Mouse (Mus musculus) MEL (cell line): ENCODE measurements around the gene Gtf2b. TPM values are rescaled to one million over a fixed set of nuclear protein-coding genes. Genes with fewer than 3 reads are reported as not detected.

Experiments used
- DNase-seq: peaks from one replicate; pipeline ENCODE4 v3.0.0; 2011; ENCODE audit warnings: low read depth, low spot score
- H3K27ac ChIP-seq: 2 replicates; pipeline ENCODE4 v1.5.1; 2012; ENCODE audit warnings: low read depth, mild to moderate bottlenecking, control low read depth, low read length, moderate library complexity; ENCODE audit not compliant: control insufficient read depth
- H3K27me3 ChIP-seq, 2 experiments: fragments of 150-350 bp in 1 of 2; sonication (generic) in 1 of 2; 2 replicates each; pipeline ENCODE4 v1.6.1; 2012; ENCODE audit warnings: low read length in 2 of 2, mild to moderate bottlenecking in 2 of 2, improper control_type of control experiment in 1 of 2, moderate library complexity in 1 of 2; ENCODE audit not compliant: insufficient read depth in 2 of 2, control insufficient read depth in 1 of 2
- H3K36me3 ChIP-seq, 2 experiments: 2 replicates each; pipeline ENCODE4 v1.6.1; 2012 to 2014; ENCODE audit warnings: low read length in 2 of 2, improper control_type of control experiment in 1 of 2, inconsistent platforms in 1 of 2, mild to moderate bottlenecking in 1 of 2; ENCODE audit not compliant: insufficient read depth in 2 of 2, control insufficient read depth in 1 of 2
- H3K4me1 ChIP-seq, 2 experiments: fragments of 150-350 bp in 1 of 2; sonication (generic) in 1 of 2; 2 replicates each; pipeline ENCODE4 v1.6.1; 2012; ENCODE audit warnings: low read length in 2 of 2, improper control_type of control experiment in 1 of 2, mild to moderate bottlenecking in 1 of 2; ENCODE audit not compliant: insufficient read depth in 2 of 2, control insufficient read depth in 1 of 2
- H3K4me3 ChIP-seq, 2 experiments: fragments of 150-350 bp in 1 of 2; sonication (generic) in 1 of 2; 2 replicates each; pipeline ENCODE4 v1.5.1; 2012; ENCODE audit warnings: low read depth in 2 of 2, low read length in 2 of 2, mild to moderate bottlenecking in 2 of 2, moderate library complexity in 2 of 2, control low read depth in 1 of 2, improper control_type of control experiment in 1 of 2; ENCODE audit not compliant: control insufficient read depth in 1 of 2, insufficient read depth in 1 of 2
- H3K79me2 ChIP-seq: 2 replicates; pipeline ENCODE4 v1.6.1; 2012; ENCODE audit warnings: mild to moderate bottlenecking, low read length, moderate library complexity; ENCODE audit not compliant: control insufficient read depth, poor library complexity, insufficient read depth
- H3K9ac ChIP-seq: 2 replicates; pipeline ENCODE4 v1.6.1; 2012; ENCODE audit warnings: low read depth, mild to moderate bottlenecking, control low read depth, low read length, moderate library complexity; ENCODE audit not compliant: control insufficient read depth, poor library complexity, severe bottlenecking
- H3K9me3 ChIP-seq: fragments of 150-350 bp; sonication (generic); replicated peaks from 2 replicates; pipeline ENCODE4 v1.6.1; 2012; ENCODE audit warnings: mild to moderate bottlenecking, low read length, improper control_type of control experiment, moderate library complexity; ENCODE audit not compliant: insufficient read depth
- BHLHE40 ChIP-seq: IDR thresholded peaks from 2 replicates; pipeline ENCODE4 v1.6.1; 2012; ENCODE audit warnings: low read depth, mild to moderate bottlenecking, inconsistent platforms, low read length, improper control_type of control experiment, borderline replicate concordance
- CHD2 ChIP-seq: IDR thresholded peaks from 2 replicates; pipeline ENCODE4 v1.6.1; 2011; ENCODE audit warnings: low read length, improper control_type of control experiment
- CTCF ChIP-seq, 3 experiments: IDR thresholded peaks in 2 of 3; conservative IDR thresholded peaks in 1 of 3; 2 replicates each; pipeline ENCODE4 v1.5.1; 2011 to 2012; ENCODE audit warnings: low read length in 3 of 3, low read depth in 2 of 3, mild to moderate bottlenecking in 2 of 3, improper control_type of control experiment in 1 of 3, inconsistent platforms in 1 of 3, mixed read lengths in 1 of 3, moderate library complexity in 1 of 3; ENCODE audit not compliant: control insufficient read depth in 1 of 3, insufficient read depth in 1 of 3, poor library complexity in 1 of 3, severe bottlenecking in 1 of 3
- E2F4 ChIP-seq: IDR thresholded peaks from 2 replicates; pipeline ENCODE4 v1.6.1; 2011; ENCODE audit warnings: low read depth, low read length, improper control_type of control experiment, borderline replicate concordance
- ETS1 ChIP-seq: IDR thresholded peaks from 2 replicates; pipeline ENCODE4 v1.6.1; 2012; ENCODE audit warnings: low read depth, mild to moderate bottlenecking, inconsistent platforms, low read length, improper control_type of control experiment, moderate library complexity
- GATA1 ChIP-seq: IDR thresholded peaks from 2 replicates; pipeline ENCODE4 v1.6.1; 2011; ENCODE audit warnings: low read depth, low read length, improper control_type of control experiment
- KAT2A ChIP-seq: conservative IDR thresholded peaks from 2 replicates; pipeline ENCODE4 v1.6.1; 2012; ENCODE audit warnings: low read depth, low read length, improper control_type of control experiment, inconsistent platforms
- MAZ ChIP-seq: IDR thresholded peaks from 2 replicates; pipeline ENCODE4 v1.6.1; 2012; ENCODE audit warnings: low read depth, mild to moderate bottlenecking, inconsistent platforms, low read length, improper control_type of control experiment
- MYB ChIP-seq: IDR thresholded peaks from 2 replicates; pipeline ENCODE4 v1.6.1; 2011; ENCODE audit warnings: mild to moderate bottlenecking, low read depth, low read length, improper control_type of control experiment
- MYC ChIP-seq: IDR thresholded peaks from 2 replicates; pipeline ENCODE4 v1.6.1; 2011; ENCODE audit warnings: low read depth, mild to moderate bottlenecking, low read length, improper control_type of control experiment, moderate library complexity
- POLR2AphosphoS2 ChIP-seq: IDR thresholded peaks from 2 replicates; pipeline ENCODE4 v1.6.1; 2011; ENCODE audit warnings: low read length, improper control_type of control experiment
- POLR2AphosphoS5 ChIP-seq: IDR thresholded peaks from 2 replicates; pipeline ENCODE4 v1.6.1; 2012; ENCODE audit warnings: low read depth, borderline replicate concordance, mild to moderate bottlenecking, inconsistent platforms, low read length, moderate library complexity, mixed read lengths
- RCOR1 ChIP-seq: IDR thresholded peaks from 2 replicates; pipeline ENCODE4 v1.6.1; 2012; ENCODE audit warnings: low read depth, mild to moderate bottlenecking, inconsistent platforms, low read length, improper control_type of control experiment
- SIN3A ChIP-seq: IDR thresholded peaks from 2 replicates; pipeline ENCODE4 v1.6.1; 2012; ENCODE audit warnings: low read length, improper control_type of control experiment, inconsistent platforms
- TAL1 ChIP-seq: IDR thresholded peaks from 2 replicates; pipeline ENCODE4 v1.6.1; 2012; ENCODE audit warnings: mild to moderate bottlenecking, inconsistent platforms, low read length, moderate library complexity, mixed read lengths
- UBTF ChIP-seq: IDR thresholded peaks from 2 replicates; pipeline ENCODE4 v1.6.1; 2012; ENCODE audit warnings: low read depth, mild to moderate bottlenecking, inconsistent platforms, low read length, improper control_type of control experiment, moderate library complexity, borderline replicate concordance; ENCODE audit not compliant: insufficient read depth
- USF1 ChIP-seq: IDR thresholded peaks from 2 replicates; pipeline ENCODE4 v1.6.1; 2014; ENCODE audit warnings: low read depth, mild to moderate bottlenecking, inconsistent platforms, low read length, improper control_type of control experiment, moderate library complexity
- ZKSCAN1 ChIP-seq: IDR thresholded peaks from 2 replicates; pipeline ENCODE4 v1.6.1; 2012; ENCODE audit warnings: low read depth, mild to moderate bottlenecking, inconsistent platforms, low read length, improper control_type of control experiment, moderate library complexity
- ZMIZ1 ChIP-seq: IDR thresholded peaks from 2 replicates; pipeline ENCODE4 v1.6.1; 2012; ENCODE audit warnings: low read depth, mild to moderate bottlenecking, inconsistent platforms, low read length, improper control_type of control experiment, moderate library complexity
- polyA plus RNA-seq, 2 experiments: library from polyadenylated mRNA; stranded (reverse) in 1 of 2; unstranded in 1 of 2; fragments of >175 nt in 1 of 2; fragments of >200 nt in 1 of 2; gene quantifications; 2 replicates each; pipeline versions ENCODE4 v1.2.1 to v1.2.4; 2012; ENCODE audit warnings: low replicate concordance in 2 of 2, low read depth in 1 of 2; ENCODE audit not compliant: insufficient read length in 2 of 2, insufficient read depth in 1 of 2, missing spikeins in 1 of 2
- total RNA-seq: library from RNA; depleted of rRNA; stranded (reverse); fragments of 300-350 nt; gene quantifications from 2 replicates; pipeline ENCODE4 v1.2.3, GENCODE M21; 2012

Gtf2b gene
- total and polyA plus RNA-seq, 3 experiments = 35.5 to 40.0 TPM; not detected in 1

GRCm38 (mm10) chr3:142764995-142765777 is at the start of gene Gtf2b (continued):
- TF ChIP-seq E2F4 (peak; percentile 96; the same call in 1 of the 2 replicates), MAZ (no peak; the same call in 1 of the 2 replicates), UBTF (no peak), CTCF (IDR thresholded peaks at IDR 0.05 in 2 of 3, conservative IDR thresholded peaks at IDR 0.05 in 1 of 3; ENCODE audit: control insufficient read depth in 1 of 3, insufficient read depth in 1 of 3, low read depth in 2 of 3, low read length in 3 of 3, poor library complexity in 1 of 3, severe bottlenecking in 1 of 3) (no peak)

DNA sequence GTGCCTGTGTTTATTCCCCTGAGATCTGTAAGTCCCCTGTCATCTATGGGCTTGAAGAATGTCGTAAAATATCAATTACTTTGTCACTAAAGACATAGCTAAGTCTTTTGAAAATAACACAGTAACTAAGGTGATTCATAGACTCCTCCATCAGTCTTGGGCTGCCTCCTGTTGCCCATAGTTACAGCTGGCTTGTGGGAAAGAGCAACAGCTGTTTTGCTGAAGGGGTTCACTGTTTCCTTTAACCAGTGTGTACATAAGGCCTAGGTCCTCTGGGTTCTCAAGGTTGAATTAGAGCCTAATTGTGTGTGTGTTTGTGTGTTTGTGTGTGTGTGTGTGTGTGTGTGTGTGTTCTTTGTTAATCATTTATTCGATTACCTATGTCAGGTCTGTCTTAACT is 39.4 kb upstream of the Gtf2b start:
- no peak for DNase-seq
- TF ChIP-seq RCOR1 = no peak
- no peak for TF ChIP-seq CHD2
- TF ChIP-seq GATA1 = no peak
- no peak for TF ChIP-seq TAL1
- TF ChIP-seq KAT2A = no peak
- TF ChIP-seq SIN3A = no peak
- TF ChIP-seq MYB = no peak
- no peak for TF ChIP-seq POLR2AphosphoS5
- TF ChIP-seq BHLHE40 = no peak
- TF ChIP-seq MYC = no peak
- no peak for TF ChIP-seq ZMIZ1
- TF ChIP-seq CTCF (IDR thresholded peaks at IDR 0.05 in 2 of 3, conservative IDR thresholded peaks at IDR 0.05 in 1 of 3; ENCODE audit: control insufficient read depth in 1 of 3, insufficient read depth in 1 of 3, low read depth in 2 of 3, low read length in 3 of 3, poor library complexity in 1 of 3, severe bottlenecking in 1 of 3) = no peak
- no peak for TF ChIP-seq POLR2AphosphoS2
- no peak for TF ChIP-seq ETS1
- no peak for TF ChIP-seq ZKSCAN1
- no peak for TF ChIP-seq USF1
- no peak for TF ChIP-seq E2F4
- no peaks in the 10 kb centered on the region for H3K4me1 ChIP-seq
- no peaks in the 10 kb centered on the region for H3K27me3 ChIP-seq
- H3K9me3 ChIP-seq = no peaks in the 10 kb centered on the region
- H3K27ac ChIP-seq = no peak overlapping the region
- no peaks in the 10 kb centered on the region for H3K36me3 ChIP-seq
- H3K79me2 ChIP-seq = no peaks in the 10 kb centered on the region
- no peak overlapping the region for H3K4me3 ChIP-seq
- H3K9ac ChIP-seq = no peak overlapping the region
